Mouse (Mus musculus): ENCODE data around the gene Lef1.

The Lef1 gene

GRCm38 (mm10) chr3:131144250-131144649 is 34.0 kb downstream of the Lef1 start:
- no peak for DNase-seq

DNA sequence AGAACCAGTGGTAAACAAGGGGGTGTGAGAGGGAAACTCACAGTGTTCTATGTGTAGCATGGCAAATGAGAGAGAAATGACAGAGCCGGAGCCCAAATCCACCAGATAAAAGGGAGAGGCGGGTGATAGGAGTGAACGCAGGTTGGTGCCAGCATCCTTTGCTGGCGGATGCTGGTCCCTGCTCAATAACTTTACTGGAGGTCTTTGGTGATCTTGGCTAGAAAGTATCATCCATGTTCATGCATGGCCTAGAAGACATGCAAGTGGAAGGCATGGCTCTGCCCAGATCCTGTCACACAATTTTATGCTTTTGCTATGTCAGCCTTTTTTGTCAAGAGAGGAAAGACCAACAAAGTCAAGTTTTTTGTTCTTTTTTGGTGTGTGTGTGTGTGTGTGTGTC is 42.6 kb downstream of the Lef1 start:
- no peak for DNase-seq

DNA sequence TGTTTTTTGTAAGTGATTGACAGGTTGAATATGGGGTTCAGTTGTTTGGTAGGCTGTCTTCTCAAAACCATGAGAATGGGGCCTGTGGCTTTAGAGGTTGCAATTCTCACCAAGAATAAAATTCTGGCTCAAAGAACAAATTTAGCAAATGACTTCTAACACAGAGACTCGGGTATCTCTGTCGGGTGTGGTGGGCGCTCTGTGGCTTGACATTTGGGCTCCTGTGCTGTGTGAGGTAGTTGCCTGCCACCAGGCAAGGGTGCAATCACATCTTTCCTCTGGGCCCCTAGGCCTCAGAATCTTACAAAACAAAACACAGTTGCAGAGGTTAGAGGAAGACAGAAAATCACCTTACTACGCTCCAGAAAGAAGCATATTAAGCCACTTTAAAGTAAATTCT is 43.6 kb downstream of the Lef1 start:
- DNase-seq: no peak

- DNase-seq: no peak
Observed at GRCm38 (mm10) chr3:131154576-131154975, 44.3 kb downstream of the Lef1 start.

GRCm38 (mm10) chr3:131155066-131155465 is 44.8 kb downstream of the Lef1 start:
- DNase-seq: no peak

- DNase-seq: no peak
Observed at GRCm38 (mm10) chr3:131155657-131156056, 45.4 kb downstream of the Lef1 start.

DNA sequence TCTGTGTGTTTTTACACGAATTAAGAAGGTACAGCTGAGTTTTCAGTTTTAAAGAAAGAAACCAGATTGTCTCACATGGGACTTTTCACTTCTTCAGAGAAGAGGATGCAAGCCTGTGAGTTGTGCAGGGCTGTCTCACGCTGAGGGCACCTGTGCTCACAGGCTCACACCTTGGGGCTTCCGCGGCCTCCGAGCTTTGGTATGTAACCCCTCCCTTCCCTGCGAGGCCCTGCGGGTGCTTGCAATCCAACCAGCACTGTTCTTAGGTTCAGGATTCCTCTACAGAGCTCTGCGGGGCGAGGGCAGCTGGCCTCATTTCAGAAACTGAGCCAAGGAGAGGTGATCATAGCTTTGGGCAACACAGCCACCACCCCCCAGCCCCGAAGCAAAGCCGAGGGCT is 46.1 kb downstream of the Lef1 start:
- DNase-seq: no peak

DNA sequence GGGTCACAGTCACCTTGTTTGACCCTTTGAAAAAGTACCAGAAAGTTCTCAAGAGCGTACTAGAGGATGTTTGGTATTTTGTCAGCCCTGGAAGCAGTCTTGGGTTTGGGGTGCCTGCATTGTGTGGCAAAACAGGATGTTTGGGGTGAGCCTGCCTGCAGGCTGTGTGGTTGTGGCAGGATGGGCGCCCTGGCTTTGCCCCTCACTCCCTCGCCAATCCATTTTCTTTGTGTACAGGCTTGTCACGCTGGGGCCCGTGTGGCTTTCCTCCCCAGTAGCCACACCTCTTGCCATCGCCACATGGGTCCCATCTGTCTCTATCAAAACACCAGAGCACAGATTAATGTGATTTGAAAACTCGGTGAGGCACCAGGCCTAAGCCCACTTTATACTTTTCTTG is 47.2 kb downstream of the Lef1 start:
- no peak for DNase-seq

DNA sequence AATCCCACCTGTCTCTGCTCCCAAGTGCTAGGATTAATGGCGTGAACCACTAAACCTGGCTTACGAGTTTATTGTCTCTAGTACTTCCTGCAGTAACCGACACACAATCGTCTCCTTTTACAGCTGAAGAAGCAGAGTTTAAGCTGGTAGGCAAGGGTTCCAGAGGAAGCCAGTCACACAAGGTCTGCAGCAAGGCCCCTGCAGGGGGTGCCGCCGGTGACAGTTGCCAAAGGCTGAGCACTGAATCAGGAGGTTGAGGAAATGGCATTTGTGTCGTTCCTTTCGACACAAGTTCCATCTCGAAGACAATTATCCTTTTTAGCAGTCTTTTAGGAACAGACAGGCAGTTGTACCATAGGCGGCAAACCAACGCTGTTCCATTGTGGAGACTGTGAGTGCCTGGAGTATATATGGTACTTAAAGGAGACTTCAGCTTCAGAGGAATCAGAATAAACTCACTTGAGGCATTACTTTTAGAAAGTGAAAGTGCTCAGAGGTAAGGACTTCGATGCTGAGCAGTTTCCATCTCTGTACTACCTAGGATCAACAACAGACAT is 49.0 kb downstream of the Lef1 start:
- DNase-seq: no peak

GRCm38 (mm10) chr3:131159881-131160615 is 49.8 kb downstream of the Lef1 start:
- DNase-seq: no peak

GRCm38 (mm10) chr3:131160921-131161320 is 50.6 kb downstream of the Lef1 start:
- DNase-seq: no peak

GRCm38 (mm10) chr3:131167731-131168130 is 57.5 kb downstream of the Lef1 start:
- no peak for DNase-seq

- no peak for DNase-seq
Observed at GRCm38 (mm10) chr3:131169161-131169560, 58.9 kb downstream of the Lef1 start.

GRCm38 (mm10) chr3:131170099-131170643 is 59.9 kb downstream of the Lef1 start:
- no peak for DNase-seq

- no peak for DNase-seq
Observed at GRCm38 (mm10) chr3:131171292-131171960, 61.2 kb downstream of the Lef1 start.

GRCm38 (mm10) chr3:131172293-131172692 is 62.0 kb downstream of the Lef1 start:
- DNase-seq: no peak

GRCm38 (mm10) chr3:131181006-131181405 is 70.7 kb downstream of the Lef1 start:
- DNase-seq: no peak

DNA sequence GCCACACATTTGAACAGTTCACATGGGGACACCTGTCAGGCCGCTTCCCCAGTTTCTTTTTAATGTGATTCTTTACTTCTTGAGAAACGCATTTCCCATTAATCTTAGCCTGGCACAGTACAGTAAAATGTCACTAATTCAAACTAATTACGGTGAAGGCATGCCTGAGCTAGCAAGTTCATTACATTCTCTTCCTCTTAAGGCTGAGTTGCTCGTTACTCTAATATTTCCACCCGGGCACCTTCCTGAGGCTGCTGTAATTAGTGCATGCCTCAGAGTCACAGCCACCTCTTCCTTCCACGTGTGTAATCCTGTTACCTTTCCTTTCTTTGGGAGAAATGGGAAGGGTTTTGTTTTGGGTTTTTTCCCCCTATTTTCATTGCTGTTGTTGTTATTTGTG is 71.9 kb downstream of the Lef1 start:
- no peak for DNase-seq

- DNase-seq: no peak
Observed at GRCm38 (mm10) chr3:131186193-131186592, 75.9 kb downstream of the Lef1 start.

DNA sequence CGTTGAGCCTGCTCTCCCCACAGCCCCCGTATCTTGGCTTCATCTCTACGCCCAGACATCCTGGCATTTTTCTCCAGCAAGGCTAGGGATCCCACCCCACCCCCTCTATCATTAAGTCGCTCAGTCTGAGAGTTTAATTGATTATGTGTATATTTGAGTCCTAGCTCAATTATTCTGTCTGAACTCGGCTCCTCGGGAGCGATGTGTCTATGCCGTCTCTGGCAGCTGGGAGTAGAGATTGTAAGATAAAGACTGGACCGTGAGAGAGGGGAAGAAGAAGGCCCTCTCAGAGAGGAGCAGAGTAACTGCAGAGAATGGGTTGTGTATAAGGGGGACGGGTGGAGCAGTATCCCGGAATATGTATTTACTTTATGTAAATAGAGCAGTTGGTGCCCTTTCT is 80.0 kb downstream of the Lef1 start:
- no peak for DNase-seq

DNA sequence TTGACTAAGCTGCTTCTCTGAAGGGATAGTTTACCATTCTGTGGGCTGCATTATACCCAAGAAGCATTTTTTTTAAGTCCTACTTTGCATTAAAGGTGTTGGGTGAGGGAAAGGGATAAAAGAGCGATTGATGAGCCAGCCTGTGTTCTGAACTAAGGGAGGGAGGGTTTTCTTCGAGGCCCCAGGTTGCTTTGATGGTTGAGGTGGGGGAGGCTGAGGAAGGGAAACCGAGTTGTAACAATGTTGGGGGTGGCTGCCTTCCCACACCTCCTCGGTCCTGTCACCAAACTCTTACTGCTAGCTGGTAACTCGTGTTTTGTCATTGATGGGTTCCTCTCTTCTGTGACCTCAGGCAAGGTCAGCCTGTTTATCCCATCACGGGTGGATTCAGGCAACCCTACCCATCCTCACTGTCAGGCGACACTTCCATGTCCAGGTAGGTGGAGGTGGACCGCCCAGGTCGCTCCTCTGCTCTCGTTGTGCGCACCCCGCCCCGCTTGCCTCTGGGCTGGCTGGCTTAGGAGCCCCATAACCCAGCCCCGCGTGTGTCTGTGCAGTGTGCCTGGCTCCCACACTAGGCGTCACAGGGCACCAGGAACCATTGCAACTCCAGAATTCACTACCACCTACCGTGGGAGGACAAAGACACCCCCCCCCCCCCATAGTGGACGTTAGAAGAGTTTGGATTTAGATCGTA is 80.5 kb downstream of the Lef1 start:
- no peak for DNase-seq

DNA sequence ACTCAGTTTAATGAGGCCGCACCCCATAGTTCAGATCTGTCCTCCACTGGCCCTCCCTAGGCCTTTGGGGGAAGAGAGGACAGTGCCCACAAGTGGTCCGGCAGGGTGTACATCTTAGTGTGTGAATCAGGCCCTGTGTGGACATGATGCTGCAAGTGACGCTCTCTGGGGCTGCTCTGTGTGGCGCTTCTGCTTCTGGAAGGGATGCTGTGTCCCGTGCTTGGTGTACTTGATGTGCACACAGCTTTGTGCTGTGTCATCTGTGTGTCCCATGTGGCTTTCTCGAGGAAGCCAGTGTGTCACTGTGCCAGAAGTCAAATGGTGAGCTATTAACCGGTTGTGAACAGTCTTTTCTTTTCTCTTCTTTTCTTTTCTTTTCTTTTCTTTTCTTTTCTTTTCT is 81.2 kb downstream of the Lef1 start:
- no peak for DNase-seq

DNA sequence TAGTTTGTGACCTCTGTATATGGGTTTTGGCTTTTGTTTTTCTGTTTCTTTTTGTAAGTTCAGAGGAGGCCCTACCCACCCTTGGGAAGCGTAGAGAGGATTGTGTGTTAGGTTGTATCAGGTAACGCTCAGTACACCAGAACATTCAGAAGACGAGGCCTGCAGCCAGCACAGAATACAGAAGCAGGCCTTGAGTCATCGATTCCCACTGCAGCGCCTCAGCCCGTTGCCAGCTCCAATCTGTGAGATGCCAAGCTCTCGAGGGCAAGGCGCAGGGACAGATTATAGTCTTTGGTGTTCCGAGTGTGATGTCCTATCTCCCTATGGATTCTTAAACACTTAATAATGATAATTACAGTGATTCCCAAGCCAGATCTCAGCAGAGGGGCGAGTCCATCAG is 85.8 kb downstream of the Lef1 start:
- no peak for DNase-seq
